ENCODE assay signal across 9 mouse cellular contexts in the genomic region with DNA sequence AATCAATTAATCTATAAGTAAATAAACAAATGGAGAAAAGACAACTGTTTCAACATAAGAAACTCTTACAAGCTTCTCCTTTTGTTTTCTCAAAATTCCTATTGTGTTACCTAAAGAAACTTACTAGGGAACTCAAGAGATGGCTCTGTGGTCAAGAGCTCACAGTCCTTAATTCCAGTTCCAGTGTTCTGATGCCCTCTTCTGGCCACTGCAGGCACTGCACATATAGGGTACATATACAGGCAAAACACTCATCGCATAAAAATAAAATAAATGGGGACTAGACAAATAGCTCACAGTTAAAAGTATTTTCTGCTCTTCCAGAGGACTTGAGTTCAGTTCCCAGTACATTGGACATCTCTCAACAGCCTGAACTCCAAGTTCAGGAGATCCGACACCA. TPM values are rescaled to one million over a fixed set of nuclear protein-coding genes. Genes with fewer than 3 reads are reported as not detected.
DNase-seq lines count a peak whose midpoint lies in the region; ATAC-seq and TF ChIP-seq lines count a peak whose summit lies in the region.
"Had no signal": no experiment of that assay in that cellular context is flagged by ENCODE, and none has a peak within 500 bp of the region (broad histone marks: within the 10 kb centered on the region; RNA-seq: fewer than 3 reads in every experiment).

No protein-coding gene starts in this region.

- H3K4me2 ChIP-seq in kidney, postnatal 0 days (ENCODE audit: low read length): no peak overlapping the region
- H3K4me2 ChIP-seq in midbrain, embryonic 13.5 days (replicated peaks): no peak overlapping the region

- no peak for TF ChIP-seq POLR2A in bone marrow, adult 2 months (IDR thresholded peaks at IDR 0.05; ENCODE audit: borderline replicate concordance, control insufficient read depth, low read depth, low read length)

- peaks cover 30% of the 10 kb centered on the region for H3K36me3 ChIP-seq in E14TG2a.4 (ENCODE audit: insufficient read depth, low read length)
- H3K36me3 ChIP-seq in kidney, postnatal 0 days (ENCODE audit: insufficient read depth, low read length): 0 out of 2 replicates have a peak, but pooled peaks cover 11% of the 10 kb centered on the region
- H3K36me3 ChIP-seq in midbrain, embryonic 13.5 days: peaks cover 22% of the 10 kb centered on the region

- peaks cover 40% of the 10 kb centered on the region for H3K4me1 ChIP-seq in E14TG2a.4 (replicated peaks; ENCODE audit: low read depth, low read length)
- H3K4me1 ChIP-seq in bone marrow, adult 2 months (ENCODE audit: control insufficient read depth, insufficient read depth, low read length): peaks cover 1% of the 10 kb centered on the region; the same call in 1 of the 2 replicates
- H3K4me1 ChIP-seq in kidney, postnatal 0 days (replicated peaks; ENCODE audit: insufficient read depth, low read length): peaks cover 9% of the 10 kb centered on the region
- H3K4me1 ChIP-seq in midbrain, embryonic 13.5 days (replicated peaks): peaks cover 14% of the 10 kb centered on the region

- H3K4me3 ChIP-seq in layer of hippocampus, adult 2 months: no peak overlapping the region
- H3K4me3 ChIP-seq in E14TG2a.4 (replicated peaks; ENCODE audit: low read length): no peak overlapping the region
- no peak overlapping the region for H3K4me3 ChIP-seq in bone marrow, adult 2 months (replicated peaks; ENCODE audit: control insufficient read depth, low read depth, low read length)
- no peak overlapping the region for H3K4me3 ChIP-seq in kidney, postnatal 0 days (replicated peaks; ENCODE audit: low read depth, low read length)
- H3K4me3 ChIP-seq in midbrain, embryonic 13.5 days (replicated peaks): no peak overlapping the region

- DNase-seq in layer of hippocampus, adult 2 months (ENCODE audit: low spot score in 2 of 2): no peak
- DNase-seq in layer of hippocampus, postnatal 25 days (ENCODE audit: extremely low spot score in 1 of 2, low spot score in 1 of 2): no peak
- peak; percentile 28 for DNase-seq in kidney, postnatal 0 days (ENCODE audit: low spot score)
- DNase-seq in spleen, postnatal 10 days (ENCODE audit: low spot score in 2 of 2): peak; percentile 29 to 71

- H3K27ac ChIP-seq in layer of hippocampus, adult 2 months: no peak overlapping the region
- no peak overlapping the region for H3K27ac ChIP-seq in bone marrow, adult 2 months (ENCODE audit: control insufficient read depth, insufficient read depth, low read depth, low read length, poor library complexity)
- H3K27ac ChIP-seq in kidney, postnatal 0 days: no peak overlapping the region
- no peak overlapping the region for H3K27ac ChIP-seq in midbrain, embryonic 13.5 days
- H3K27ac ChIP-seq: limb, embryonic 15.5 days; stomach, embryonic 15.5 days had no signal

- H3K27me3 ChIP-seq in E14TG2a.4 (ENCODE audit: insufficient read depth, low read length): peaks cover 18% of the 10 kb centered on the region
- H3K27me3 ChIP-seq in kidney, postnatal 0 days (ENCODE audit: insufficient read depth, low read length): no peaks in the 10 kb centered on the region
- H3K27me3 ChIP-seq in midbrain, embryonic 13.5 days: no peaks in the 10 kb centered on the region
- H3K27me3 ChIP-seq: limb, embryonic 15.5 days; stomach, embryonic 15.5 days had no signal

- no peaks in the 10 kb centered on the region for H3K9me3 ChIP-seq in E14TG2a.4 (ENCODE audit: low read length)
- H3K9me3 ChIP-seq in kidney, postnatal 0 days (replicated peaks; ENCODE audit: low read length): no peaks in the 10 kb centered on the region
- no peaks in the 10 kb centered on the region for H3K9me3 ChIP-seq in midbrain, embryonic 13.5 days
- H3K9me3 ChIP-seq: limb, embryonic 15.5 days; stomach, embryonic 15.5 days had no signal

- no peak overlapping the region for H3K9ac ChIP-seq in kidney, postnatal 0 days (ENCODE audit: low read depth, low read length)
- no peak overlapping the region for H3K9ac ChIP-seq in midbrain, embryonic 13.5 days (replicated peaks)
- H3K9ac ChIP-seq: limb, embryonic 15.5 days; stomach, embryonic 15.5 days had no signal

- WGBS in bone marrow, adult 2 months: 74% methylated on average over 2 of the region's 2 CpGs
- WGBS in kidney, postnatal 0 days: 72% methylated on average over 2 of the region's 2 CpGs
- 74% methylated on average over 2 of the region's 2 CpGs for WGBS in midbrain, embryonic 13.5 days

- peak; percentile 74 for TF ChIP-seq CTCF in layer of hippocampus, adult 2 months (conservative IDR thresholded peaks at IDR 0.05)
- peak; percentile 92 for TF ChIP-seq CTCF in E14TG2a.4 (conservative IDR thresholded peaks at IDR 0.05; ENCODE audit: low read length)
- TF ChIP-seq CTCF in bone marrow, adult 2 months (IDR thresholded peaks at IDR 0.05; ENCODE audit: control insufficient read depth, insufficient read depth, low read length): 0 out of 2 replicates have a peak, but pooled peaks have one; percentile 17
- peak; percentile 67 for TF ChIP-seq CTCF in kidney, postnatal 0 days (IDR thresholded peaks at IDR 0.05; ENCODE audit: low read depth)

- no peak for ATAC-seq in kidney, postnatal 0 days (replicated peaks; ENCODE audit: low FRiP score, low read depth)
- no peak for ATAC-seq in midbrain, embryonic 13.5 days

RNA-seq across cellular contexts. Expression of a gene that starts 0.9 kb away (rescaled TPM):
- 10 to 100 TPM; 24.7 to 25.9 TPM for total RNA-seq in layer of hippocampus, adult 2 months (2021)
- 10 to 100 TPM; 26.0 to 29.5 TPM for total RNA-seq in layer of hippocampus, postnatal 25 days (2021)
- polyA plus RNA-seq in bone marrow, adult 2 months (2011; ENCODE audit: insufficient read depth, insufficient read length, low replicate concordance, missing spikeins): 24.2 and 40.0 TPM in 2 replicates
- 77.8 and 79.0 TPM in 2 replicates for polyA plus RNA-seq in kidney, postnatal 0 days (2015; fragmentation: Nextera tagmentation; extraction: Ambion mirVana)
- polyA plus RNA-seq in midbrain, embryonic 13.5 days (2015; fragmentation: Nextera tagmentation; extraction: Ambion mirVana): 70.4 and 75.6 TPM in 2 replicates

RNA-seq across cellular contexts. Expression of a gene that starts 9.2 kb away (rescaled TPM):
- total RNA-seq in layer of hippocampus, adult 2 months (2021): 100 to 1,000 TPM; 100 to 112 TPM
- total RNA-seq in layer of hippocampus, postnatal 25 days (2021): 100 to 1,000 TPM; 105 to 106 TPM
- polyA plus RNA-seq in bone marrow, adult 2 months (2011; ENCODE audit: insufficient read depth, insufficient read length, low replicate concordance, missing spikeins): 27.7 and 29.1 TPM in 2 replicates
- 273 and 290 TPM in 2 replicates for polyA plus RNA-seq in kidney, postnatal 0 days (2015; fragmentation: Nextera tagmentation; extraction: Ambion mirVana)
- polyA plus RNA-seq in midbrain, embryonic 13.5 days (2015; fragmentation: Nextera tagmentation; extraction: Ambion mirVana): 441 and 488 TPM in 2 replicates

Comparison
In these comparisons a context has a peak if more than half of its experiments do, and no peak if none do; other contexts are left out.
1. DNase-seq: peak in kidney, postnatal 0 days (single experiment) and spleen, postnatal 10 days (2 of 2); none in layer of hippocampus, adult 2 months (0 of 2) and layer of hippocampus, postnatal 25 days (0 of 2).
2. CTCF ChIP-seq: peak in every context shown above with its lines; median percentile 92 in E14TG2a.4; 74 in layer of hippocampus, adult 2 months; 67 in kidney, postnatal 0 days; 17 in bone marrow, adult 2 months.